Mouse (Mus musculus) cerebellum, adult 2 months (tissue): ENCODE data around the gene Akap8l.

ENCODE experiments used
- CTCF ChIP-seq: fragments of 200-500 bp; IDR thresholded peaks from 2 replicates; pipeline ENCODE4 v1.5.1; 2011; ENCODE audit warnings: low read depth, mild to moderate bottlenecking, control low read depth, low read length, moderate library complexity, borderline replicate concordance; ENCODE audit not compliant: insufficient read depth
- POLR2A ChIP-seq: fragments of 200-500 bp; IDR thresholded peaks from 2 replicates; pipeline ENCODE4 v1.6.1; 2011; ENCODE audit warnings: low read length, control low read depth, borderline replicate concordance; ENCODE audit not compliant: insufficient read depth

GRCm38 (mm10) chr17:32362686-32363085, 12.3 kb upstream of the Akap8l start:
- TF ChIP-seq POLR2A (no peak), CTCF (no peak)
